Mouse (Mus musculus) ES-Bruce4 (cell line): Measurements from ENCODE around the gene Olfr320. TPM values are rescaled to one million over a fixed set of nuclear protein-coding genes. Genes with fewer than 3 reads are reported as not detected.

ENCODE experiments used
- H3K27ac ChIP-seq: 2 replicates; pipeline ENCODE4 v1.5.1; 2012; ENCODE audit warnings: low read length, inconsistent platforms; ENCODE audit not compliant: insufficient read depth
- H3K27me3 ChIP-seq: 2 replicates; pipeline ENCODE4 v1.6.1; 2012; ENCODE audit warnings: mild to moderate bottlenecking, low read length, inconsistent platforms; ENCODE audit not compliant: control insufficient read depth, poor library complexity, insufficient read depth, severe bottlenecking
- H3K36me3 ChIP-seq: 2 replicates; pipeline ENCODE4 v1.6.1; 2012; ENCODE audit warnings: inconsistent platforms, mild to moderate bottlenecking, low read length, moderate library complexity; ENCODE audit not compliant: control insufficient read depth, poor library complexity, insufficient read depth, severe bottlenecking
- H3K4me1 ChIP-seq: one replicate; pipeline ENCODE4 v1.8.1; 2011; ENCODE audit warnings: low read length; ENCODE audit not compliant: control insufficient read depth, insufficient read depth
- H3K4me3 ChIP-seq: 2 replicates; pipeline ENCODE4 v1.5.1; 2011; ENCODE audit warnings: low read depth, mild to moderate bottlenecking, low read length
- H3K9ac ChIP-seq: 2 replicates; pipeline ENCODE4 v1.6.1; 2012; ENCODE audit warnings: low read depth, mild to moderate bottlenecking, inconsistent platforms; ENCODE audit not compliant: poor library complexity, severe bottlenecking
- H3K9me3 ChIP-seq: replicated peaks from 2 replicates; pipeline ENCODE4 v1.6.1; 2012; ENCODE audit warnings: mild to moderate bottlenecking, low read length, inconsistent platforms; ENCODE audit not compliant: control insufficient read depth, poor library complexity, insufficient read depth, severe bottlenecking
- CTCF ChIP-seq: IDR thresholded peaks from one replicate; pipeline ENCODE4 v1.8.1; 2011; ENCODE audit warnings: low read depth, low read length
- EP300 ChIP-seq: IDR thresholded peaks from 2 replicates; pipeline ENCODE4 v1.6.1; 2011; ENCODE audit warnings: low read depth, low read length; ENCODE audit not compliant: insufficient read depth
- POLR2A ChIP-seq: IDR thresholded peaks from one replicate; pipeline ENCODE4 v1.8.1; 2011; ENCODE audit warnings: low read length; ENCODE audit not compliant: insufficient read depth
- polyA plus RNA-seq: library from polyadenylated mRNA; stranded (reverse); fragments of >200 nt; gene quantifications from 2 replicates; pipeline ENCODE4 v1.2.4, GENCODE M21; 2011; ENCODE audit warnings: low read depth; ENCODE audit not compliant: missing spikeins, insufficient read depth, insufficient read length

Olfr320 gene
- polyA plus RNA-seq, result not detected in 2 replicates

GRCm38 (mm10) chr11:58680799-58681198 is at the start of gene Olfr320:
Olfr320 (plus strand) TSS chr11:58681099.
- Histone ChIP-seq H3K27me3 (no peaks in the 10 kb centered on the region; the same call in 1 of the 2 replicates), H3K36me3 (no peaks in the 10 kb centered on the region), H3K9ac (no peak within 1 kb of the TSS), H3K4me3 (no peak within 1 kb of the TSS), H3K4me1 (no peaks in the 10 kb centered on the region), H3K27ac (no peak within 1 kb of the TSS), H3K9me3 (no peaks in the 10 kb centered on the region)
- TF ChIP-seq POLR2A (no peak), EP300 (no peak), CTCF (no peak)

- H3K27me3 ChIP-seq, result peaks cover 1% of the 10 kb centered on the region
- no peak overlapping the region for H3K4me3 ChIP-seq
- H3K36me3 ChIP-seq, result no peaks in the 10 kb centered on the region
- no peaks in the 10 kb centered on the region for H3K9me3 ChIP-seq
- no peak overlapping the region for H3K27ac ChIP-seq
- no peak overlapping the region for H3K9ac ChIP-seq
- H3K4me1 ChIP-seq, result no peaks in the 10 kb centered on the region
- TF ChIP-seq POLR2A, result no peak
- TF ChIP-seq EP300, result no peak
- TF ChIP-seq CTCF, result no peak
Observed at GRCm38 (mm10) chr11:58634878-58635277, 46.0 kb upstream of the Olfr320 start.

GRCm38 (mm10) chr11:58636376-58636977 is 44.4 kb upstream of the Olfr320 start:
- no peaks in the 10 kb centered on the region for H3K4me1 ChIP-seq
- H3K9ac ChIP-seq, result no peak overlapping the region
- H3K27me3 ChIP-seq, result peaks cover 2% of the 10 kb centered on the region
- no peaks in the 10 kb centered on the region for H3K9me3 ChIP-seq
- TF ChIP-seq POLR2A (no peak), CTCF (peak; percentile 78)
- H3K27ac ChIP-seq, result no peak overlapping the region
- no peaks in the 10 kb centered on the region for H3K36me3 ChIP-seq
- H3K4me3 ChIP-seq, result no peak overlapping the region

GRCm38 (mm10) chr11:58638176-58638701 is 42.7 kb upstream of the Olfr320 start:
- Histone ChIP-seq H3K36me3 (no peaks in the 10 kb centered on the region), H3K4me1 (no peaks in the 10 kb centered on the region), H3K9me3 (no peaks in the 10 kb centered on the region)

GRCm38 (mm10) chr11:58640272-58640867 is 40.5 kb upstream of the Olfr320 start, which contains the start of gene Trim58:
Trim58 (plus strand) TSS chr11:58640465.
- Histone ChIP-seq H3K9me3 (no peaks in the 10 kb centered on the region), H3K4me3 (peak within 1 kb of the TSS; percentile 29), H3K9ac (no peak within 1 kb of the TSS), H3K4me1 (no peaks in the 10 kb centered on the region), H3K27ac (no peak within 1 kb of the TSS), H3K27me3 (peaks cover 2% of the 10 kb centered on the region), H3K36me3 (no peaks in the 10 kb centered on the region)
- TF ChIP-seq CTCF (no peak), POLR2A (no peak)

More at GRCm38 (mm10) chr11:58638176-58638701, 42.7 kb upstream of the Olfr320 start:
- no peak overlapping the region for H3K9ac ChIP-seq
- TF ChIP-seq POLR2A (no peak), EP300 (no peak), CTCF (no peak)
- H3K4me3 ChIP-seq, result no peak overlapping the region
- H3K27ac ChIP-seq, result no peak overlapping the region
- H3K27me3 ChIP-seq, result peaks cover 2% of the 10 kb centered on the region

- Histone ChIP-seq H3K4me3 (no peak overlapping the region), H3K9ac (no peak overlapping the region), H3K27ac (no peak overlapping the region), H3K4me1 (no peaks in the 10 kb centered on the region), H3K27me3 (peaks cover 2% of the 10 kb centered on the region; the same call in 1 of the 2 replicates), H3K36me3 (no peaks in the 10 kb centered on the region), H3K9me3 (no peaks in the 10 kb centered on the region)
- TF ChIP-seq POLR2A (no peak), EP300 (no peak), CTCF (no peak)
Observed at GRCm38 (mm10) chr11:58641057-58641456, 39.8 kb upstream of the Olfr320 start.
